Mouse (Mus musculus) stomach, embryonic 15.5 days (tissue): ENCODE measurements around the gene Msl1. TPM values are rescaled to one million over a fixed set of nuclear protein-coding genes. Genes with fewer than 3 reads are reported as not detected.

Source experiments
- ATAC-seq: fragments of 200-750 bp; cut with Nextera tagmentation; 2 replicates; pipeline ENCODE4 v1.8.0; 2017; ENCODE audit warnings: low read depth, moderate number of reproducible peaks, moderate TSS enrichment; ENCODE audit not compliant: insufficient read depth, low FRiP score
- H3K27ac ChIP-seq: fragments of 300-500 bp; sonication (generic); 2 replicates; pipeline ENCODE4 v1.5.1; 2015; ENCODE audit warnings: mild to moderate bottlenecking, inconsistent platforms
- H3K27me3 ChIP-seq: fragments of 300-500 bp; sonication (generic); replicated peaks from 2 replicates; pipeline ENCODE4 v1.6.1; 2015; ENCODE audit warnings: inconsistent platforms
- H3K36me3 ChIP-seq: fragments of 300-500 bp; sonication (generic); 2 replicates; pipeline ENCODE4 v1.6.1; 2015; ENCODE audit warnings: inconsistent platforms
- H3K4me1 ChIP-seq: fragments of 300-500 bp; sonication (generic); 2 replicates; pipeline ENCODE4 v1.6.1; 2015; ENCODE audit warnings: inconsistent platforms
- H3K4me2 ChIP-seq: fragments of 300-500 bp; sonication (generic); 2 replicates; pipeline ENCODE4 v1.6.1; 2015; ENCODE audit warnings: mild to moderate bottlenecking, inconsistent platforms
- H3K4me3 ChIP-seq: fragments of 300-500 bp; sonication (generic); replicated peaks from 2 replicates; pipeline ENCODE4 v1.5.1; 2015; ENCODE audit warnings: inconsistent platforms
- H3K9ac ChIP-seq: fragments of 300-500 bp; sonication (generic); 2 replicates; pipeline ENCODE4 v1.6.1; 2015; ENCODE audit warnings: inconsistent platforms
- H3K9me3 ChIP-seq: fragments of 300-500 bp; sonication (generic); 2 replicates; pipeline ENCODE4 v1.6.1; 2016; ENCODE audit warnings: inconsistent platforms
- WGBS: fragments of 180-500 bp; shearing (Covaris S2); methylation state at CpG from one replicate; pipeline ENCODE4 v1.1.7; 2015; 5-methylcytosine and 5-hydroxymethylcytosine counted together
- polyA plus RNA-seq: library from polyadenylated mRNA; unstranded; fragments of >200 nt; fragmentation: Nextera tagmentation; extraction: Ambion mirVana; gene quantifications from 2 replicates; pipeline ENCODE4 v1.2.1, GENCODE M21; 2015

Gene Msl1
- polyA plus RNA-seq, 1 experiment from 2014 or later: 23.0 TPM

- H3K9me3 ChIP-seq: no peaks in the 10 kb centered on the region
- no peak overlapping the region for H3K9ac ChIP-seq
- peak overlapping the region; percentile 85; the same call in 1 of the 2 replicates for H3K27ac ChIP-seq
- H3K36me3 ChIP-seq: peaks cover 12% of the 10 kb centered on the region; the same call in 1 of the 2 replicates
- H3K4me1 ChIP-seq: peaks cover 74% of the 10 kb centered on the region
- no peaks in the 10 kb centered on the region for H3K27me3 ChIP-seq
- 88% methylated on average over 5 of the region's 5 CpGs for WGBS
- no peak for ATAC-seq
- no peak overlapping the region for H3K4me3 ChIP-seq
- H3K4me2 ChIP-seq: no peak overlapping the region
Measured at GRCm38 (mm10) chr11:98753264-98753663, 42.1 kb upstream of the Msl1 start.

GRCm38 (mm10) chr11:98754151-98754620, 41.1 kb upstream of the Msl1 start:
- peak overlapping the region; percentile 8; the same call in 1 of the 2 replicates for H3K4me2 ChIP-seq
- WGBS: 56% methylated on average over 9 of the region's 9 CpGs
- H3K9me3 ChIP-seq: no peaks in the 10 kb centered on the region
- no peak overlapping the region for H3K4me3 ChIP-seq
- no peak overlapping the region for H3K9ac ChIP-seq
- ATAC-seq: no peak
- peak overlapping the region; percentile 60 for H3K27ac ChIP-seq
- peaks cover 64% of the 10 kb centered on the region for H3K4me1 ChIP-seq
- no peaks in the 10 kb centered on the region for H3K27me3 ChIP-seq
- H3K36me3 ChIP-seq: peaks cover 19% of the 10 kb centered on the region; the same call in 1 of the 2 replicates

- Histone ChIP-seq H3K9ac (no peak overlapping the region), H3K4me1 (peaks cover 59% of the 10 kb centered on the region), H3K4me2 (no peak overlapping the region; the same call in 1 of the 2 replicates), H3K9me3 (no peaks in the 10 kb centered on the region), H3K27me3 (no peaks in the 10 kb centered on the region), H3K27ac (peak overlapping the region; percentile 60), H3K4me3 (no peak overlapping the region), H3K36me3 (peaks cover 21% of the 10 kb centered on the region; the same call in 1 of the 2 replicates)
- no peak for ATAC-seq
- WGBS: 23% methylated on average over 7 of the region's 7 CpGs
Measured at GRCm38 (mm10) chr11:98754621-98755181, 40.6 kb upstream of the Msl1 start.

- H3K4me3 ChIP-seq: no peak overlapping the region
- no peak overlapping the region for H3K4me2 ChIP-seq
- ATAC-seq: no peak
- H3K9ac ChIP-seq: no peak overlapping the region
- no peaks in the 10 kb centered on the region for H3K27me3 ChIP-seq
- peaks cover 48% of the 10 kb centered on the region for H3K4me1 ChIP-seq
- H3K27ac ChIP-seq: no peak overlapping the region
- 88% methylated on average over 6 of the region's 6 CpGs for WGBS
- no peaks in the 10 kb centered on the region for H3K9me3 ChIP-seq
- H3K36me3 ChIP-seq: peaks cover 28% of the 10 kb centered on the region
Measured at GRCm38 (mm10) chr11:98755726-98756380, 39.5 kb upstream of the Msl1 start.

- 78% methylated on average over 12 of the region's 12 CpGs for WGBS
- no peak for ATAC-seq
- Histone ChIP-seq H3K4me1 (peaks cover 39% of the 10 kb centered on the region), H3K27ac (no peak overlapping the region), H3K4me2 (no peak overlapping the region), H3K9ac (no peak overlapping the region), H3K9me3 (no peaks in the 10 kb centered on the region), H3K4me3 (no peak overlapping the region), H3K27me3 (no peaks in the 10 kb centered on the region), H3K36me3 (peaks cover 34% of the 10 kb centered on the region)
Measured at GRCm38 (mm10) chr11:98756711-98757110, 38.6 kb upstream of the Msl1 start.

GRCm38 (mm10) chr11:98761939-98762338, 33.4 kb upstream of the Msl1 start:
- 97% methylated on average over 4 of the region's 4 CpGs for WGBS
- Histone ChIP-seq H3K4me3 (no peak overlapping the region), H3K27me3 (no peaks in the 10 kb centered on the region), H3K9ac (no peak overlapping the region), H3K36me3 (peaks cover 57% of the 10 kb centered on the region), H3K4me2 (no peak overlapping the region), H3K27ac (no peak overlapping the region), H3K9me3 (no peaks in the 10 kb centered on the region), H3K4me1 (peaks cover 30% of the 10 kb centered on the region)
- no peak for ATAC-seq

- Histone ChIP-seq H3K4me3 (no peak overlapping the region), H3K9ac (no peak overlapping the region), H3K27ac (peak overlapping the region; percentile 83), H3K27me3 (no peaks in the 10 kb centered on the region), H3K4me1 (peaks cover 40% of the 10 kb centered on the region), H3K36me3 (peaks cover 49% of the 10 kb centered on the region), H3K9me3 (no peaks in the 10 kb centered on the region), H3K4me2 (no peak overlapping the region)
- peak; percentile 41; the same call in 1 of the 2 replicates for ATAC-seq
- 61% methylated on average over 17 of the region's 17 CpGs for WGBS
Measured at GRCm38 (mm10) chr11:98762756-98763501, 32.4 kb upstream of the Msl1 start.

GRCm38 (mm10) chr11:98763502-98763861, 31.8 kb upstream of the Msl1 start:
- peak overlapping the region; percentile 83 for H3K27ac ChIP-seq

GRCm38 (mm10) chr11:98764091-98764490, 31.2 kb upstream of the Msl1 start:
- WGBS: 81% methylated on average over 18 of the region's 18 CpGs

More at GRCm38 (mm10) chr11:98763502-98763861, 31.8 kb upstream of the Msl1 start:
- peaks cover 48% of the 10 kb centered on the region for H3K36me3 ChIP-seq
- H3K9ac ChIP-seq: no peak overlapping the region
- no peak for ATAC-seq
- peaks cover 45% of the 10 kb centered on the region for H3K4me1 ChIP-seq
- WGBS: 87% methylated on average over 8 of the region's 8 CpGs
- H3K27me3 ChIP-seq: no peaks in the 10 kb centered on the region
- no peak overlapping the region for H3K4me2 ChIP-seq
- no peak overlapping the region for H3K4me3 ChIP-seq
- H3K9me3 ChIP-seq: no peaks in the 10 kb centered on the region

GRCm38 (mm10) chr11:98764746-98765145, 30.6 kb upstream of the Msl1 start:
- Histone ChIP-seq H3K4me3 (no peak overlapping the region), H3K4me1 (peaks cover 53% of the 10 kb centered on the region), H3K4me2 (no peak overlapping the region), H3K36me3 (peaks cover 53% of the 10 kb centered on the region), H3K27ac (no peak overlapping the region), H3K9me3 (no peaks in the 10 kb centered on the region), H3K27me3 (no peaks in the 10 kb centered on the region), H3K9ac (no peak overlapping the region)
- ATAC-seq: no peak

More at GRCm38 (mm10) chr11:98764091-98764490, 31.2 kb upstream of the Msl1 start:
- H3K9ac ChIP-seq: no peak overlapping the region
- no peaks in the 10 kb centered on the region for H3K27me3 ChIP-seq
- peaks cover 50% of the 10 kb centered on the region for H3K36me3 ChIP-seq
- no peak overlapping the region for H3K4me2 ChIP-seq
- peak overlapping the region; percentile 83; the same call in 1 of the 2 replicates for H3K27ac ChIP-seq
- no peak overlapping the region for H3K4me3 ChIP-seq
- H3K4me1 ChIP-seq: peaks cover 51% of the 10 kb centered on the region
- H3K9me3 ChIP-seq: no peaks in the 10 kb centered on the region
- no peak for ATAC-seq

- no peaks in the 10 kb centered on the region for H3K9me3 ChIP-seq
- no peak overlapping the region for H3K4me3 ChIP-seq
- no peak for ATAC-seq
- H3K27ac ChIP-seq: peak overlapping the region; percentile 40
- WGBS: 48% methylated on average over 8 of the region's 9 CpGs
- peaks cover 53% of the 10 kb centered on the region for H3K4me1 ChIP-seq
- H3K36me3 ChIP-seq: peaks cover 48% of the 10 kb centered on the region
- H3K9ac ChIP-seq: no peak overlapping the region
- H3K4me2 ChIP-seq: 0 out of 2 replicates have a peak overlapping the region, but pooled peaks have one; percentile 5
- H3K27me3 ChIP-seq: no peaks in the 10 kb centered on the region
Measured at GRCm38 (mm10) chr11:98765421-98766309, 29.7 kb upstream of the Msl1 start.
